Mouse (Mus musculus): ENCODE results near the gene Sap30bp. TPM values are rescaled to one million over a fixed set of nuclear protein-coding genes. Genes with fewer than 3 reads are reported as not detected.

The Sap30bp gene
- polyA plus RNA-seq, 1 experiment from 2014 or later, result 56.9 TPM

- no peaks in the 10 kb centered on the region for H3K9me3 ChIP-seq
- no peaks in the 10 kb centered on the region for H3K27me3 ChIP-seq
- H3K4me3 ChIP-seq (replicated peaks), result no peak within 1 kb of the TSS
- WGBS, result 34% methylated on average over 16 of the region's 16 CpGs
- peaks cover 34% of the 10 kb centered on the region for H3K36me3 ChIP-seq
- ATAC-seq (ENCODE audit: insufficient number of reproducible peaks, insufficient read depth, low FRiP score, low TSS enrichment, low read depth), result no peak
- 0 out of 2 replicates have a peak within 1 kb of the TSS, but pooled peaks have one; percentile 2 for H3K4me2 ChIP-seq
- H3K4me1 ChIP-seq (replicated peaks), result peaks cover 23% of the 10 kb centered on the region
- 0 out of 2 replicates have a peak within 1 kb of the TSS, but pooled peaks have one; percentile 1 for H3K9ac ChIP-seq (replicated peaks)
- no peak within 1 kb of the TSS; the same call in 1 of the 2 replicates for H3K27ac ChIP-seq
Measured at GRCm38 (mm10) chr11:115899486-115900266, 33.4 kb upstream of the Sap30bp start, which contains the start of gene Smim5. Gene Smim5, plus strand, starts transcription at chr11:115899966.

GRCm38 (mm10) chr11:115900561-115901337, 32.3 kb upstream of the Sap30bp start:
- no peak for ATAC-seq (ENCODE audit: insufficient number of reproducible peaks, insufficient read depth, low FRiP score, low TSS enrichment, low read depth)
- no peaks in the 10 kb centered on the region for H3K9me3 ChIP-seq
- peaks cover 23% of the 10 kb centered on the region for H3K4me1 ChIP-seq (replicated peaks)
- H3K4me2 ChIP-seq, result 0 out of 2 replicates have a peak overlapping the region, but pooled peaks have one; percentile 2
- 81% methylated on average over 8 of the region's 8 CpGs for WGBS
- H3K36me3 ChIP-seq, result peaks cover 24% of the 10 kb centered on the region
- no peak overlapping the region for H3K4me3 ChIP-seq (replicated peaks)
- H3K27me3 ChIP-seq, result no peaks in the 10 kb centered on the region
- 0 out of 2 replicates have a peak overlapping the region, but pooled peaks have one; percentile 1 for H3K9ac ChIP-seq (replicated peaks)
- H3K27ac ChIP-seq, result no peak overlapping the region

- 80% methylated on average over 9 of the region's 9 CpGs for WGBS
- Histone ChIP-seq H3K4me1 (replicated peaks) (peaks cover 23% of the 10 kb centered on the region), H3K9ac (replicated peaks) (0 out of 2 replicates have a peak overlapping the region, but pooled peaks have one; percentile 6), H3K27me3 (no peaks in the 10 kb centered on the region), H3K9me3 (no peaks in the 10 kb centered on the region), H3K36me3 (peaks cover 16% of the 10 kb centered on the region), H3K27ac (peak overlapping the region; percentile 47; the same call in 1 of the 2 replicates), H3K4me2 (no peak overlapping the region), H3K4me3 (replicated peaks) (no peak overlapping the region)
- no peak for ATAC-seq (ENCODE audit: insufficient number of reproducible peaks, insufficient read depth, low FRiP score, low TSS enrichment, low read depth)
Measured at GRCm38 (mm10) chr11:115901338-115902161, 31.5 kb upstream of the Sap30bp start.

- Histone ChIP-seq H3K9ac (replicated peaks) (no peak overlapping the region), H3K4me2 (no peak overlapping the region), H3K36me3 (peaks cover 10% of the 10 kb centered on the region), H3K4me3 (replicated peaks) (no peak overlapping the region), H3K27me3 (no peaks in the 10 kb centered on the region), H3K27ac (peak overlapping the region; percentile 47; the same call in 1 of the 2 replicates), H3K4me1 (replicated peaks) (peaks cover 23% of the 10 kb centered on the region), H3K9me3 (no peaks in the 10 kb centered on the region)
- ATAC-seq (ENCODE audit: insufficient number of reproducible peaks, insufficient read depth, low FRiP score, low TSS enrichment, low read depth), result no peak
- 78% methylated on average over 5 of the region's 5 CpGs for WGBS
Measured at GRCm38 (mm10) chr11:115902177-115902576, 30.9 kb upstream of the Sap30bp start.

GRCm38 (mm10) chr11:115902831-115903230, 30.3 kb upstream of the Sap30bp start:
- Histone ChIP-seq H3K4me3 (replicated peaks) (no peak overlapping the region), H3K27ac (0 out of 2 replicates have a peak overlapping the region, but pooled peaks have one; percentile 9), H3K27me3 (no peaks in the 10 kb centered on the region), H3K9ac (replicated peaks) (no peak overlapping the region), H3K9me3 (no peaks in the 10 kb centered on the region), H3K4me1 (replicated peaks) (peaks cover 23% of the 10 kb centered on the region), H3K4me2 (no peak overlapping the region), H3K36me3 (peaks cover 4% of the 10 kb centered on the region; the same call in 1 of the 2 replicates)
- WGBS, result 80% methylated on average over 1 of the region's 1 CpGs
- no peak for ATAC-seq (ENCODE audit: insufficient number of reproducible peaks, insufficient read depth, low FRiP score, low TSS enrichment, low read depth)

GRCm38 (mm10) chr11:115903384-115904230, 29.5 kb upstream of the Sap30bp start:
- H3K4me3 ChIP-seq (replicated peaks), result no peak overlapping the region
- no peak overlapping the region for H3K27ac ChIP-seq
- peaks cover 19% of the 10 kb centered on the region for H3K4me1 ChIP-seq (replicated peaks)
- H3K36me3 ChIP-seq, result peaks cover 10% of the 10 kb centered on the region
- 72% methylated on average over 11 of the region's 11 CpGs for WGBS
- H3K9me3 ChIP-seq, result no peaks in the 10 kb centered on the region
- ATAC-seq (ENCODE audit: insufficient number of reproducible peaks, insufficient read depth, low FRiP score, low TSS enrichment, low read depth), result no peak
- H3K4me2 ChIP-seq, result no peak overlapping the region
- no peak overlapping the region for H3K9ac ChIP-seq (replicated peaks)
- no peaks in the 10 kb centered on the region for H3K27me3 ChIP-seq

- no peak overlapping the region for H3K9ac ChIP-seq (replicated peaks)
- no peaks in the 10 kb centered on the region for H3K27me3 ChIP-seq
- no peak overlapping the region for H3K27ac ChIP-seq
- 83% methylated on average over 8 of the region's 8 CpGs for WGBS
- ATAC-seq (ENCODE audit: insufficient number of reproducible peaks, insufficient read depth, low FRiP score, low TSS enrichment, low read depth), result no peak
- H3K4me3 ChIP-seq (replicated peaks), result no peak overlapping the region
- peaks cover 12% of the 10 kb centered on the region for H3K36me3 ChIP-seq
- H3K9me3 ChIP-seq, result no peaks in the 10 kb centered on the region
- H3K4me2 ChIP-seq, result no peak overlapping the region
- peaks cover 12% of the 10 kb centered on the region for H3K4me1 ChIP-seq (replicated peaks)
Measured at GRCm38 (mm10) chr11:115904231-115904955, 28.7 kb upstream of the Sap30bp start.

GRCm38 (mm10) chr11:115904956-115905790, 27.9 kb upstream of the Sap30bp start:
- no peak overlapping the region for H3K4me3 ChIP-seq (replicated peaks)
- H3K27me3 ChIP-seq, result no peaks in the 10 kb centered on the region
- H3K4me2 ChIP-seq, result no peak overlapping the region
- H3K9me3 ChIP-seq, result no peaks in the 10 kb centered on the region
- H3K4me1 ChIP-seq (replicated peaks), result peaks cover 5% of the 10 kb centered on the region
- peaks cover 15% of the 10 kb centered on the region for H3K36me3 ChIP-seq
- no peak for ATAC-seq (ENCODE audit: insufficient number of reproducible peaks, insufficient read depth, low FRiP score, low TSS enrichment, low read depth)
- H3K27ac ChIP-seq, result peak overlapping the region; percentile 50; the same call in 1 of the 2 replicates
- 0 out of 2 replicates have a peak overlapping the region, but pooled peaks have one; percentile 9 for H3K9ac ChIP-seq (replicated peaks)
- WGBS, result 61% methylated on average over 16 of the region's 16 CpGs

- no peak for ATAC-seq (ENCODE audit: insufficient number of reproducible peaks, insufficient read depth, low FRiP score, low TSS enrichment, low read depth)
- no peak overlapping the region for H3K27ac ChIP-seq
Measured at GRCm38 (mm10) chr11:115906116-115906515, 27.0 kb upstream of the Sap30bp start.

More at GRCm38 (mm10) chr11:115906116-115906515, 27.0 kb upstream of the Sap30bp start:
- Histone ChIP-seq H3K9me3 (no peaks in the 10 kb centered on the region), H3K4me1 (replicated peaks) (no peaks in the 10 kb centered on the region), H3K27me3 (no peaks in the 10 kb centered on the region), H3K4me2 (no peak overlapping the region), H3K36me3 (peaks cover 17% of the 10 kb centered on the region), H3K9ac (replicated peaks) (no peak overlapping the region), H3K4me3 (replicated peaks) (no peak overlapping the region)
- WGBS, result 80% methylated on average over 3 of the region's 3 CpGs
